Mouse (Mus musculus) heart, adult 2 months (tissue): ENCODE results near the gene Foxo3.

Experiments used
- CTCF ChIP-seq: fragments of 200-600 bp; IDR thresholded peaks from 2 replicates; pipeline ENCODE4 v1.8.1; 2022; ENCODE audit warnings: antibody characterized with exemption, mild to moderate bottlenecking, moderate library complexity
- POLR2A ChIP-seq: fragments of 200-500 bp; IDR thresholded peaks from 2 replicates; pipeline ENCODE4 v1.6.1; 2011; ENCODE audit warnings: mild to moderate bottlenecking, low read depth, low read length, control low read depth; ENCODE audit not compliant: insufficient read depth

DNA sequence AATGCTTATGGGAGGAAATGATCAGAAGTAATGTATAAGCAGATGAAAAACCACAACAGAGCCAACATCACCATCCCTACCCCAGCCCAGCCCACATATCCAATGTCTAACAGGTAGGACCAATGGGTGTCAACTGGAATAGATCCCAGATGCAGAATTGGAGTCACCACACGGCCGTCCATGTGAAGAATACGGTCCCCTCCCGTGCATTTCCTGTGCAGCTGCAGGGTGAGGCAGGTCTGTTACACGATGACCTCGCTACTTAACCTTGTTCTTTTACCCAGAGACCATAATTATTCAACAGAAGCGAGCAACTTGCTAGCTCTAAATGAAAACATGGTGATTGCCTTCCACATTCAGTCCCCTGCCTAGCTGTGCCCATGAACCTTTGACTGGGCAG, 23.4 kb upstream of the Foxo3 start:
- TF ChIP-seq POLR2A (no peak), CTCF (no peak)
